Mouse (Mus musculus): ENCODE data around the gene Vkorc1.
A peak's percentile ranks its signal among the peaks of the same experiment; 100 is the strongest.

Vkorc1 gene

GRCm38 (mm10) chr7:127876467-127877348 is 18.7 kb downstream of the Vkorc1 start, which contains the start of gene Zfp668:
Gene Zfp668, minus strand, starts transcription at chr7:127876828.
- peak; percentile 84 for DNase-seq (ENCODE audit: low read depth, low spot score)

- DNase-seq (ENCODE audit: low read depth, low spot score): peak; percentile 80
These were observed 19.4 kb downstream of the Vkorc1 start, which contains the start of gene Zfp646 for GRCm38 (mm10) chr7:127876041-127876466. Gene Zfp646, plus strand, starts transcription at chr7:127876221.

- DNase-seq (ENCODE audit: low read depth, low spot score): peak; percentile 84
These were observed 19.8 kb downstream of the Vkorc1 start for GRCm38 (mm10) chr7:127875627-127876001.

- DNase-seq (ENCODE audit: low read depth, low spot score): no peak
These were observed 20.4 kb downstream of the Vkorc1 start for GRCm38 (mm10) chr7:127874812-127875626.

- DNase-seq (ENCODE audit: low read depth, low spot score): no peak
These were observed 25.1 kb downstream of the Vkorc1 start for GRCm38 (mm10) chr7:127870136-127870821.

- peak; percentile 68 for DNase-seq (ENCODE audit: low read depth, low spot score)
These were observed 26.1 kb downstream of the Vkorc1 start for GRCm38 (mm10) chr7:127869149-127869810.

- no peak for DNase-seq (ENCODE audit: low read depth, low spot score)
These were observed 27.8 kb downstream of the Vkorc1 start for GRCm38 (mm10) chr7:127867641-127868040.

GRCm38 (mm10) chr7:127866434-127866833 is 29.0 kb downstream of the Vkorc1 start:
- no peak for DNase-seq (ENCODE audit: low read depth, low spot score)

GRCm38 (mm10) chr7:127858258-127858657 is 37.2 kb downstream of the Vkorc1 start:
- no peak for DNase-seq (ENCODE audit: low read depth, low spot score)

- DNase-seq (ENCODE audit: low read depth, low spot score): peak; percentile 87
These were observed 44.5 kb downstream of the Vkorc1 start for GRCm38 (mm10) chr7:127850906-127851305.

GRCm38 (mm10) chr7:127849973-127850875 is 45.2 kb downstream of the Vkorc1 start:
- DNase-seq (ENCODE audit: low read depth, low spot score): peak; percentile 34

All from skeletal muscle tissue, adult 2 months (tissue).